Mouse (Mus musculus) G1E (cell line): ENCODE data around the gene Podxl2. TPM values are rescaled to one million over a fixed set of nuclear protein-coding genes. Genes with fewer than 3 reads are reported as not detected.

Experiments
- ATAC-seq: 2 replicates; pipeline ENCODE4 v1.8.0; 2016; ENCODE audit warnings: mild to moderate bottlenecking; ENCODE audit not compliant: insufficient number of reproducible peaks, poor library complexity, low FRiP score, severe bottlenecking; ENCODE audit errors: extremely low read depth
- DNase-seq: peaks from one replicate; pipeline ENCODE4 v3.0.0; 2012; ENCODE audit warnings: low spot score
- H3K27me3 ChIP-seq: 2 replicates; pipeline ENCODE4 v1.6.1; 2012; ENCODE audit warnings: mild to moderate bottlenecking, low read length, inconsistent platforms; ENCODE audit not compliant: insufficient read depth
- H3K36me3 ChIP-seq: replicated peaks from 2 replicates; pipeline ENCODE3; 2012; ENCODE audit warnings: mild to moderate bottlenecking, inconsistent platforms
- H3K4me1 ChIP-seq: 2 replicates; pipeline ENCODE4 v1.6.1; 2012; ENCODE audit warnings: low read depth, low read length, inconsistent platforms, mixed read lengths; ENCODE audit not compliant: insufficient read depth
- H3K4me3 ChIP-seq: 2 replicates; pipeline ENCODE4 v1.5.1; 2012; ENCODE audit warnings: low read depth, mild to moderate bottlenecking, inconsistent platforms, low read length, moderate library complexity, mixed read lengths
- H3K9me3 ChIP-seq: replicated peaks from 2 replicates; pipeline ENCODE4 v1.6.1; 2012; ENCODE audit warnings: inconsistent platforms
- CTCF ChIP-seq: IDR thresholded peaks from 2 replicates; pipeline ENCODE4 v1.5.1; 2012; ENCODE audit warnings: low read depth, low read length, inconsistent platforms, mixed read lengths
- GATA1 ChIP-seq: IDR thresholded peaks from 2 replicates; pipeline ENCODE4 v1.6.1; 2012; ENCODE audit warnings: borderline replicate concordance, low read length, inconsistent platforms, mixed read lengths
- GATA2 ChIP-seq: IDR thresholded peaks from 2 replicates; pipeline ENCODE4 v1.6.1; 2012; ENCODE audit warnings: low read depth, low read length, inconsistent platforms, borderline replicate concordance
- POLR2AphosphoS5 ChIP-seq: IDR thresholded peaks from 2 replicates; pipeline ENCODE4 v1.6.1; 2012; ENCODE audit warnings: low read depth, low read length, inconsistent platforms; ENCODE audit not compliant: insufficient replicate concordance
- TAL1 ChIP-seq: conservative IDR thresholded peaks from 2 replicates; pipeline ENCODE4 v1.6.1; 2012; ENCODE audit warnings: low read depth, low read length, inconsistent platforms, mixed read lengths
- polyA plus RNA-seq: library from polyadenylated mRNA; stranded (reverse); fragments of >175 nt; gene quantifications from 2 replicates; pipeline ENCODE4 v1.2.3, GENCODE M21; 2012
- total RNA-seq, 2 experiments: library from RNA; stranded (forward) in 1 of 2; stranded (reverse) in 1 of 2; fragments of 200-1000 nt in 1 of 2; fragments of >200 nt in 1 of 2; fragmentation: Nextera tagmentation in 1 of 2; gene quantifications; 2 replicates each; pipeline ENCODE4 v1.2.3; 2014 to 2017

The Podxl2 gene
- total and polyA plus RNA-seq, 3 experiments: 0.27 TPM; not detected in 2

GRCm38 (mm10) chr6:88828206-88829009 lies 46.4 kb downstream of the Podxl2 start:
- H3K4me1 ChIP-seq: peaks cover 55% of the 10 kb centered on the region
- no peak for DNase-seq
- H3K36me3 ChIP-seq: peaks cover under 1% of the 10 kb centered on the region
- peaks cover 53% of the 10 kb centered on the region for H3K27me3 ChIP-seq
- H3K9me3 ChIP-seq: no peaks in the 10 kb centered on the region
- TF ChIP-seq TAL1 (no peak), CTCF (no peak), GATA1 (no peak), GATA2 (no peak), POLR2AphosphoS5 (no peak)
- ATAC-seq: no peak
- H3K4me3 ChIP-seq: no peak overlapping the region

DNA sequence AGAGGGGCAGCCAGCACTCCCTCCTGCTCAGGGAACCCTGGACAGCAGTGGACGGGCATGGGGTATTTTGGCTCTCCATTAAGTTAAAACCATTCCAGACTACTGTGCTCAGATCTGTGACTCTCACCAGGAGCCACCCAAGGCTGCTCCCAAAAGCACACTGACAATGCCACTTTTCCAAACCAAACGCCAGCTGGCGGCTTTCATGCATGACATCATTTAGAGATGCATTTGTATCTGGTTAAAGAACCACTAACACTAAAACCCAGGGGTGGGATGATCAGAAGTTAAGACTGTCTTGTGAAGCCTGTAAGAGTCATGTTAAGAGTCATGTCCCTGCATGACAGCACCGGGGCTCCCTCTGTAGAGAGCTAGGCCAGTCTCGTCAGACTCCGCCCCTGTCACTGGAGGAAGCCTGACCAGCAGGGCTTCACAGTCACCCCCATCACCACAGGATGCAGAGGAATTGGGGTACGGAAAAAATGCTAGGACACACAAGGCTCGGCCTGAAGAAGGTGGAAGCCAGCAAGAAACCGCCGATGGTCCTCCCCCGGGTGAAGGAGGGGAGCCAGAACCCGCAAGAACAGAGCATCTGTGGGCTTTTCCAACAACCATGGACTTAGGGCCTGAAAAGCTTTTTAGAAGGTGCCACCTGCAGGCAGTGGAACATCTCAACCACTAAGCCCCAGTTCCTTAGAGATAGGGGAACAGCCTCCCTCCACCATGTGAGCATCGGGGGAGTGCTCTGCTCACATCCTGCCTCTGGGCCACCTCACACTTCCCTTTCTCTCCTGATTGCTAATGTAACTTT lies 47.2 kb downstream of the Podxl2 start:
- TF ChIP-seq TAL1 (no peak), GATA2 (no peak), CTCF (no peak), POLR2AphosphoS5 (no peak), GATA1 (no peak)
- DNase-seq (no peak), ATAC-seq (no peak; the same call in 1 of the 2 replicates)
- H3K36me3 ChIP-seq: no peaks in the 10 kb centered on the region
- peaks cover 48% of the 10 kb centered on the region for H3K4me1 ChIP-seq
- H3K27me3 ChIP-seq: peaks cover 61% of the 10 kb centered on the region
- H3K9me3 ChIP-seq: no peaks in the 10 kb centered on the region
- no peak overlapping the region for H3K4me3 ChIP-seq

GRCm38 (mm10) chr6:88826965-88827364 lies 47.9 kb downstream of the Podxl2 start:
- Histone ChIP-seq H3K4me3 (no peak overlapping the region), H3K27me3 (peaks cover 66% of the 10 kb centered on the region), H3K9me3 (no peaks in the 10 kb centered on the region), H3K36me3 (no peaks in the 10 kb centered on the region), H3K4me1 (peaks cover 44% of the 10 kb centered on the region)
- no peak for DNase-seq
- ATAC-seq: no peak
- TF ChIP-seq CTCF: no peak
- no peak for TF ChIP-seq POLR2AphosphoS5
- TF ChIP-seq TAL1: no peak
- no peak for TF ChIP-seq GATA1
- no peak for TF ChIP-seq GATA2

DNA sequence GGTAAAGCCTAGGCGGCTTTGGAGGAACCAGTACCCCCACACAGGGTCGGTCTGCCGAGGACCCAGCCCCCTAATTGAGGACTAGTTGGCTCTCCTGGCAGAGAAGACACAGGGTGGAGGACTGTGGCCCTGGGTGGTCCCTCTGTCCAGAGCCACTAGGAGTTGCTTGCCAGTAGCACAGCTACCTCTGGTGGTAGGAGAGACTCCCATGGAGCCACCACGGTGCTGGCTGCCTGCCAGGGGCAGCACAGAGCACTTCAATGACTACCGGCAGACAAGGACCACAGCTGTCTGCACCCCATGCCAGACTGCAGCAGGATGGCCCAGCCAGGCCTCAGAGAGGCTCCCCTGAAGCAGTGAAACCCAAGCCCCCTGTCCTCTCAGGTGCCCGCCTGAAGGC lies 48.3 kb downstream of the Podxl2 start:
- TF ChIP-seq GATA1 (no peak), GATA2 (no peak), CTCF (no peak), TAL1 (no peak), POLR2AphosphoS5 (no peak)
- no peak overlapping the region for H3K4me3 ChIP-seq
- no peaks in the 10 kb centered on the region for H3K36me3 ChIP-seq
- H3K27me3 ChIP-seq: peaks cover 70% of the 10 kb centered on the region
- H3K9me3 ChIP-seq: no peaks in the 10 kb centered on the region
- DNase-seq (peak; percentile 45), ATAC-seq (no peak)
- H3K4me1 ChIP-seq: peaks cover 42% of the 10 kb centered on the region

GRCm38 (mm10) chr6:88826088-88826487 lies 48.8 kb downstream of the Podxl2 start:
- H3K4me3 ChIP-seq: no peak overlapping the region
- H3K4me1 ChIP-seq: peaks cover 40% of the 10 kb centered on the region
- no peaks in the 10 kb centered on the region for H3K9me3 ChIP-seq
- peaks cover 73% of the 10 kb centered on the region for H3K27me3 ChIP-seq
- no peaks in the 10 kb centered on the region for H3K36me3 ChIP-seq
- TF ChIP-seq GATA2 (no peak), GATA1 (no peak), CTCF (no peak), TAL1 (no peak), POLR2AphosphoS5 (no peak)
- ATAC-seq: no peak
- DNase-seq: no peak

- DNase-seq (no peak), ATAC-seq (no peak)
- Histone ChIP-seq H3K9me3 (no peaks in the 10 kb centered on the region), H3K4me1 (peaks cover 44% of the 10 kb centered on the region), H3K36me3 (no peaks in the 10 kb centered on the region), H3K27me3 (peaks cover 74% of the 10 kb centered on the region), H3K4me3 (no peak overlapping the region)
- TF ChIP-seq POLR2AphosphoS5 (no peak), GATA2 (no peak), TAL1 (no peak), GATA1 (no peak), CTCF (no peak)
Measured at GRCm38 (mm10) chr6:88824183-88824582, 50.7 kb downstream of the Podxl2 start.
